Mouse (Mus musculus) testis, adult 2 months (tissue): ENCODE measurements around the gene Mknk1.

ENCODE experiments used
- CTCF ChIP-seq: fragments of 200-500 bp; IDR thresholded peaks from 2 replicates; pipeline ENCODE4 v1.5.1; 2012; ENCODE audit warnings: low read depth, mild to moderate bottlenecking, inconsistent platforms, low read length, moderate library complexity; ENCODE audit not compliant: control insufficient read depth, insufficient read depth, insufficient replicate concordance
- POLR2A ChIP-seq: fragments of 200-500 bp; IDR thresholded peaks from 2 replicates; pipeline ENCODE4 v1.6.1; 2012; ENCODE audit warnings: low read depth, mild to moderate bottlenecking, inconsistent platforms, low read length, moderate library complexity; ENCODE audit not compliant: control insufficient read depth

GRCm38 (mm10) chr4:115821431-115821830, 17.6 kb upstream of the Mknk1 start:
- TF ChIP-seq CTCF (no peak), POLR2A (no peak)
